Mouse (Mus musculus) cerebellum, adult 8-10 months (tissue): ENCODE results near the gene Tspan5.

Experiments used
- DNase-seq: peaks from one replicate; pipeline ENCODE4 v3.0.0; 2022

Gene Tspan5

DNA sequence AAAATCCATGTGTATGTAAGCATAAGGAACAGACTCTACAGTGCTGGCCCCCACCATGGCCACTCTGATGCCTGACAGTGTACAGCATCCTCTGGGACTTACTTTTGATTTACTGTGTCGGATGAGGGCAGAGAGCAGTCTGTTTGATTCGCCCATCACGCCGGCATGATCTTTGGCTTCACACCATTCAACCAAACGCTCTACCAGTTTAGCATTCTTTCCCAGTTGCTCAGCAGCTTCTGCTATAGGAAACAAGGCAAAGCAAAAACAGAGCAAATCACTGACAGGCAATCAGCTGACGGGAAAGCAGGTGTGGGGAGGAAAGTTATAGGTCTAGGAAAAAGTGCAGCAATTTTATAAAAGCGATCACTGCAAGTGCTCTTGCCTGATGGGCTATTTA, 213.2 kb downstream of the Tspan5 start:
- no peak for DNase-seq
